In the genomic region with DNA sequence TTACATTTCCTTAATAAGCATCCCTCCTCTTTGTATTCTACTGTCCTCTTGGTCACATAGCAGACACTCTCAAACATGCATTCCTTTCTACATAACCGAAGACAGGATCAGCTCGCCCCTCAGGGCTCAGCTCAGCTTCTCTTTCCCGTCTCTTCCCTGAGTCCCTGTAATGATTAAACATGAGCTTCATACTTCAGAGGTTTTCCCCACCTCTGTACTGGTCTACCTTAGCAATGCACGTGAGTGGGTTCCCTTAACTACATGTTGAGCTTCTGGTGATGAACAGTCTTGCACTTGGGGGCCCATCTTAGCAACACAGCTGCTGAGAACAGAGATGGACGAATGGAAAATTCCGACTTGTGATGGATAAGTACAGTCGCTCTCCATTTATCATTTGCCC, we compare ENCODE assay signal across 22 mouse cellular contexts. TPM values are rescaled to one million over a fixed set of nuclear protein-coding genes. Genes with fewer than 3 reads are reported as not detected.
DNase-seq lines count a peak whose midpoint lies in the region; ATAC-seq and TF ChIP-seq lines count a peak whose summit lies in the region.
"Had no signal": no experiment of that assay in that cellular context is flagged by ENCODE, and none has a peak within 500 bp of the region (broad histone marks: within the 10 kb centered on the region; RNA-seq: fewer than 3 reads in every experiment).

No protein-coding gene starts in this region.

- H3K27me3 ChIP-seq in kidney, embryonic 15.5 days = no peaks in the 10 kb centered on the region
- no peaks in the 10 kb centered on the region for H3K27me3 ChIP-seq in kidney, embryonic 16.5 days (ENCODE audit: insufficient read depth, low read length)
- H3K27me3 ChIP-seq in kidney, postnatal 0 days (ENCODE audit: insufficient read depth, low read length) = no peaks in the 10 kb centered on the region
- H3K27me3 ChIP-seq: CH12.LX, Patski had no signal

- WGBS in kidney, embryonic 15.5 days = 72% methylated on average over 7 of the region's 7 CpGs
- WGBS in kidney, embryonic 16.5 days = 75% methylated on average over 7 of the region's 7 CpGs
- 66% methylated on average over 7 of the region's 7 CpGs for WGBS in kidney, postnatal 0 days

- no peak for TF ChIP-seq CTCF in kidney, postnatal 0 days (IDR thresholded peaks at IDR 0.05; ENCODE audit: low read depth)

- H3K9me3 ChIP-seq in kidney, embryonic 15.5 days (replicated peaks) = no peaks in the 10 kb centered on the region
- H3K9me3 ChIP-seq in kidney, embryonic 16.5 days (ENCODE audit: low read length) = no peaks in the 10 kb centered on the region
- no peaks in the 10 kb centered on the region for H3K9me3 ChIP-seq in kidney, postnatal 0 days (replicated peaks; ENCODE audit: low read length)
- H3K9me3 ChIP-seq: G1E had no signal

- H3K9ac ChIP-seq in kidney, embryonic 15.5 days = no peak overlapping the region
- no peak overlapping the region for H3K9ac ChIP-seq in kidney, embryonic 16.5 days (replicated peaks; ENCODE audit: low read length)
- no peak overlapping the region for H3K9ac ChIP-seq in kidney, postnatal 0 days (ENCODE audit: low read depth, low read length)

- peak; percentile 74; the same call in 1 of the 2 replicates for ATAC-seq in kidney, embryonic 15.5 days (replicated peaks; ENCODE audit: low FRiP score)
- peak; percentile 82 for ATAC-seq in kidney, embryonic 16.5 days (ENCODE audit: low FRiP score, low TSS enrichment)
- ATAC-seq in kidney, postnatal 0 days (replicated peaks; ENCODE audit: low FRiP score, low read depth) = 0 out of 2 replicates have a peak, but pooled peaks have one; percentile 33
- ATAC-seq: activated CD4-positive, CD25-positive, alpha-beta regulatory T cell, adult 4 months; CD4-positive, CD25-positive, alpha-beta regulatory T cell, adult 4 months; Patski had no signal

- no peaks in the 10 kb centered on the region for H3K4me1 ChIP-seq in kidney, embryonic 15.5 days
- no peaks in the 10 kb centered on the region for H3K4me1 ChIP-seq in kidney, embryonic 16.5 days (ENCODE audit: insufficient read depth, low read length)
- H3K4me1 ChIP-seq in kidney, postnatal 0 days (replicated peaks; ENCODE audit: insufficient read depth, low read length) = no peaks in the 10 kb centered on the region

- DNase-seq in heart, adult 11 months = peak; percentile 36
- no peak for DNase-seq in heart, adult 8-10 months (ENCODE audit: low spot score)
- no peak for DNase-seq in kidney, adult 9 months
- no peak for DNase-seq in kidney, postnatal 4 days
- DNase-seq in kidney, postnatal 0 days (ENCODE audit: low spot score) = no peak
- no peak for DNase-seq in kidney, postnatal 10 days
- DNase-seq: adrenal gland, adult 2 months; adrenal gland, adult 8-10 months; adrenal gland, postnatal 10 days; adrenal gland, postnatal 14 days; adrenal gland, postnatal 25 days; adrenal gland, postnatal 36 days; B cell, adult 2 months; cerebellum, adult 11 months; cerebellum, adult 11-12 months had no signal

- H3K36me3 ChIP-seq in kidney, embryonic 15.5 days = no peaks in the 10 kb centered on the region
- no peaks in the 10 kb centered on the region for H3K36me3 ChIP-seq in kidney, embryonic 16.5 days (ENCODE audit: insufficient read depth, low read length)
- no peaks in the 10 kb centered on the region for H3K36me3 ChIP-seq in kidney, postnatal 0 days (ENCODE audit: insufficient read depth, low read length)
- H3K36me3 ChIP-seq: G1E had no signal

- H3K4me3 ChIP-seq in kidney, embryonic 15.5 days (replicated peaks) = no peak overlapping the region
- H3K4me3 ChIP-seq in kidney, embryonic 16.5 days (ENCODE audit: low read length) = no peak overlapping the region
- H3K4me3 ChIP-seq in kidney, postnatal 0 days (replicated peaks; ENCODE audit: low read depth, low read length) = no peak overlapping the region

- no peak overlapping the region for H3K27ac ChIP-seq in kidney, embryonic 15.5 days
- H3K27ac ChIP-seq in kidney, embryonic 16.5 days (ENCODE audit: low read length) = no peak overlapping the region
- no peak overlapping the region for H3K27ac ChIP-seq in kidney, postnatal 0 days

- no peak overlapping the region for H3K4me2 ChIP-seq in kidney, embryonic 15.5 days
- H3K4me2 ChIP-seq in kidney, embryonic 16.5 days (replicated peaks; ENCODE audit: low read depth, low read length) = no peak overlapping the region
- no peak overlapping the region for H3K4me2 ChIP-seq in kidney, postnatal 0 days (ENCODE audit: low read length)

RNA-seq across cellular contexts. Expression of gene Ap1s3, which starts 12.2 kb away (rescaled TPM):
- total RNA-seq in heart, adult 8-10 months (2022) = under 1 TPM; 0.20 to 0.41 (median 0.28) TPM
- 1.1 and 1.3 TPM in 2 replicates for polyA plus RNA-seq in kidney, embryonic 15.5 days (2015; fragmentation: Nextera tagmentation; extraction: Ambion mirVana)
- 0.91 and 0.94 TPM in 2 replicates for polyA plus RNA-seq in kidney, embryonic 16.5 days (2015; fragmentation: Nextera tagmentation; extraction: Ambion mirVana)
- 0.97 and 1.5 TPM in 2 replicates for polyA plus RNA-seq in kidney, postnatal 0 days (2015; fragmentation: Nextera tagmentation; extraction: Ambion mirVana)
